Mouse (Mus musculus): ENCODE measurements around the gene Mvb12a.
A peak's percentile ranks its signal among the peaks of the same experiment; 100 is the strongest.

Mvb12a gene

GRCm38 (mm10) chr8:71566501-71566900 is 23.8 kb downstream of the Mvb12a start, which contains the start of gene Nxnl1:
Gene Nxnl1, minus strand, starts transcription at chr8:71566601.
- no peak for DNase-seq (ENCODE audit: low spot score)

- no peak for DNase-seq (ENCODE audit: low spot score)
Observed at GRCm38 (mm10) chr8:71567587-71567986, 24.9 kb downstream of the Mvb12a start.

GRCm38 (mm10) chr8:71568387-71568937 is 25.7 kb downstream of the Mvb12a start, which contains the start of gene Slc27a1:
Gene Slc27a1, plus strand, starts transcription at chr8:71568882.
- DNase-seq (ENCODE audit: low spot score), result peak; percentile 94

GRCm38 (mm10) chr8:71568941-71569340 is 26.2 kb downstream of the Mvb12a start:
- no peak for DNase-seq (ENCODE audit: low spot score)

- DNase-seq (ENCODE audit: low spot score), result peak; percentile 80
Observed at GRCm38 (mm10) chr8:71569366-71570290, 26.9 kb downstream of the Mvb12a start.

- DNase-seq (ENCODE audit: low spot score), result peak; percentile 94
Observed at GRCm38 (mm10) chr8:71570291-71570954, 27.7 kb downstream of the Mvb12a start.

GRCm38 (mm10) chr8:71572077-71572476 is 29.4 kb downstream of the Mvb12a start:
- DNase-seq (ENCODE audit: low spot score), result no peak

- peak; percentile 53 for DNase-seq (ENCODE audit: low spot score)
Observed at GRCm38 (mm10) chr8:71572847-71573633, 30.3 kb downstream of the Mvb12a start.

- no peak for DNase-seq (ENCODE audit: low spot score)
Observed at GRCm38 (mm10) chr8:71574426-71574825, 31.7 kb downstream of the Mvb12a start.

- no peak for DNase-seq (ENCODE audit: low spot score)
Observed at GRCm38 (mm10) chr8:71575020-71575419, 32.3 kb downstream of the Mvb12a start.

GRCm38 (mm10) chr8:71577856-71578387 is 35.2 kb downstream of the Mvb12a start:
- no peak for DNase-seq (ENCODE audit: low spot score)

- no peak for DNase-seq (ENCODE audit: low spot score)
Observed at GRCm38 (mm10) chr8:71579009-71579408, 36.3 kb downstream of the Mvb12a start.

- DNase-seq (ENCODE audit: low spot score), result no peak
Observed at GRCm38 (mm10) chr8:71579476-71579875, 36.8 kb downstream of the Mvb12a start.

GRCm38 (mm10) chr8:71580201-71580600 is 37.5 kb downstream of the Mvb12a start:
- DNase-seq (ENCODE audit: low spot score), result no peak

- peak; percentile 54 for DNase-seq (ENCODE audit: low spot score)
Observed at GRCm38 (mm10) chr8:71586891-71587290, 44.2 kb downstream of the Mvb12a start.

GRCm38 (mm10) chr8:71588762-71589161 is 46.0 kb downstream of the Mvb12a start:
- DNase-seq (ENCODE audit: low spot score), result no peak

- no peak for DNase-seq (ENCODE audit: low spot score)
Observed at GRCm38 (mm10) chr8:71591017-71591416, 48.3 kb downstream of the Mvb12a start.

GRCm38 (mm10) chr8:71591471-71592373 is 49.0 kb downstream of the Mvb12a start, which contains the start of gene Pgls:
Gene Pgls, plus strand, starts transcription at chr8:71592176.
- DNase-seq (ENCODE audit: low spot score), result peak; percentile 96

GRCm38 (mm10) chr8:71592374-71593170 is 49.9 kb downstream of the Mvb12a start:
- DNase-seq (ENCODE audit: low spot score), result peak; percentile 35

Measured in adipocyte (in vitro differentiated cells).